Mouse (Mus musculus) G1E (cell line): Measurements from ENCODE around the gene Dscam. TPM values are rescaled to one million over a fixed set of nuclear protein-coding genes. Genes with fewer than 3 reads are reported as not detected.

ENCODE experiments used
- ATAC-seq: 2 replicates; pipeline ENCODE4 v1.8.0; 2016; ENCODE audit warnings: mild to moderate bottlenecking; ENCODE audit not compliant: insufficient number of reproducible peaks, poor library complexity, low FRiP score, severe bottlenecking; ENCODE audit errors: extremely low read depth
- DNase-seq: peaks from one replicate; pipeline ENCODE4 v3.0.0; 2012; ENCODE audit warnings: low spot score
- H3K27me3 ChIP-seq: 2 replicates; pipeline ENCODE4 v1.6.1; 2012; ENCODE audit warnings: mild to moderate bottlenecking, low read length, inconsistent platforms; ENCODE audit not compliant: insufficient read depth
- H3K36me3 ChIP-seq: replicated peaks from 2 replicates; pipeline ENCODE3; 2012; ENCODE audit warnings: mild to moderate bottlenecking, inconsistent platforms
- H3K4me1 ChIP-seq: 2 replicates; pipeline ENCODE4 v1.6.1; 2012; ENCODE audit warnings: low read depth, low read length, inconsistent platforms, mixed read lengths; ENCODE audit not compliant: insufficient read depth
- H3K4me3 ChIP-seq: 2 replicates; pipeline ENCODE4 v1.5.1; 2012; ENCODE audit warnings: low read depth, mild to moderate bottlenecking, inconsistent platforms, low read length, moderate library complexity, mixed read lengths
- H3K9me3 ChIP-seq: replicated peaks from 2 replicates; pipeline ENCODE4 v1.6.1; 2012; ENCODE audit warnings: inconsistent platforms
- CTCF ChIP-seq: IDR thresholded peaks from 2 replicates; pipeline ENCODE4 v1.5.1; 2012; ENCODE audit warnings: low read depth, low read length, inconsistent platforms, mixed read lengths
- GATA1 ChIP-seq: IDR thresholded peaks from 2 replicates; pipeline ENCODE4 v1.6.1; 2012; ENCODE audit warnings: borderline replicate concordance, low read length, inconsistent platforms, mixed read lengths
- GATA2 ChIP-seq: IDR thresholded peaks from 2 replicates; pipeline ENCODE4 v1.6.1; 2012; ENCODE audit warnings: low read depth, low read length, inconsistent platforms, borderline replicate concordance
- POLR2AphosphoS5 ChIP-seq: IDR thresholded peaks from 2 replicates; pipeline ENCODE4 v1.6.1; 2012; ENCODE audit warnings: low read depth, low read length, inconsistent platforms; ENCODE audit not compliant: insufficient replicate concordance
- TAL1 ChIP-seq: conservative IDR thresholded peaks from 2 replicates; pipeline ENCODE4 v1.6.1; 2012; ENCODE audit warnings: low read depth, low read length, inconsistent platforms, mixed read lengths
- polyA plus RNA-seq: library from polyadenylated mRNA; stranded (reverse); fragments of >175 nt; gene quantifications from 2 replicates; pipeline ENCODE4 v1.2.3, GENCODE M21; 2012
- total RNA-seq, 2 experiments: library from RNA; stranded (forward) in 1 of 2; stranded (reverse) in 1 of 2; fragments of 200-1000 nt in 1 of 2; fragments of >200 nt in 1 of 2; fragmentation: Nextera tagmentation in 1 of 2; gene quantifications; 2 replicates each; pipeline ENCODE4 v1.2.3; 2014 to 2017

Gene Dscam
- total and polyA plus RNA-seq, 3 experiments = under 0.01 TPM; not detected in 2

DNA sequence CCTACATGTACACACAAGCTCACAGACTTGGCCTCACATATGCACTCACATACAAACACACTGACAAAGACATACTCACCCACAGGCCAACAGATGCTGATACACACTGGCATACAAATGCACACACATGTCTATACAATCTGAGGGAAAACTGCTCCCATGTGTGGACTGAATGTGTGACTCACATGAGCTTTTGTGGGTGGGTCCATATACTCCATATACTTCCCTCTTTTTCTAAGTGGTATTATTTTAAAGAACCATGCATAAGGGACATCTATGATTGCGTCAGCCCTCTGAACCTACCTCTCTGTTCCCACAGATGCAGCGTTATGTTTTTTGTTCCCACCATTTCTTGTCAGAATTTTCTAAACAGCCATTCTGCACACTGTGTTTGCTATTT, 453.9 kb downstream of the Dscam start:
- H3K36me3 ChIP-seq = no peaks in the 10 kb centered on the region
- H3K4me1 ChIP-seq = no peaks in the 10 kb centered on the region
- H3K27me3 ChIP-seq = peaks cover 2% of the 10 kb centered on the region; the same call in 1 of the 2 replicates
- no peak for DNase-seq
- TF ChIP-seq CTCF = no peak
- no peak for TF ChIP-seq POLR2AphosphoS5
- TF ChIP-seq GATA1 = no peak
- TF ChIP-seq TAL1 = no peak
- no peak for TF ChIP-seq GATA2
- ATAC-seq = no peak
- peaks cover 7% of the 10 kb centered on the region for H3K9me3 ChIP-seq
- no peak overlapping the region for H3K4me3 ChIP-seq

DNA sequence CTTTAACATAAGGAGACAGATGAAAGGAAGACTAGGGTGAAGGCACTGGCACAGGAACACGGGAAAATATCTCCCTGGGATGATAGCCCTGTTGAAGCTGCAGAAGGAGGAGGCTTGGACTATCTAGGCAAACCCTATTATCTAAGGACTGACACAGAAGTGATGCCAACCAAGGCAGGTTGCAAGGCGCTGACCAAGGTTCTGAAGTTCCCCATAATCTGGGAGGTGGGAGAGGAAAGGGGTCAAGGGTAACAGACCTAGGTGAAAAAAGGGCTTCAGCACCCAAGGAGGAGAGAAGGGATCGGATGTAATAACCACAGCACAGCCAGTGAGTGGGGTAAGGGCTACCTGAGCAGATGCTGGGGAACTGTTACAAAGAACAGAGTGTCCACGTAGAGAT, 458.6 kb downstream of the Dscam start:
- Histone ChIP-seq H3K36me3 (no peaks in the 10 kb centered on the region), H3K4me1 (no peaks in the 10 kb centered on the region), H3K4me3 (no peak overlapping the region), H3K9me3 (peaks cover 8% of the 10 kb centered on the region), H3K27me3 (no peaks in the 10 kb centered on the region)
- no peak for ATAC-seq
- DNase-seq = no peak
- no peak for TF ChIP-seq GATA1

GRCm38 (mm10) chr16:96700551-96700950, 470.0 kb downstream of the Dscam start:
- Histone ChIP-seq H3K4me1 (no peaks in the 10 kb centered on the region), H3K36me3 (no peaks in the 10 kb centered on the region), H3K4me3 (no peak overlapping the region), H3K27me3 (no peaks in the 10 kb centered on the region), H3K9me3 (peaks cover 5% of the 10 kb centered on the region; the same call in 1 of the 2 replicates)
- no peak for TF ChIP-seq POLR2AphosphoS5
- TF ChIP-seq GATA2 = no peak
- DNase-seq (no peak), ATAC-seq (no peak)

DNA sequence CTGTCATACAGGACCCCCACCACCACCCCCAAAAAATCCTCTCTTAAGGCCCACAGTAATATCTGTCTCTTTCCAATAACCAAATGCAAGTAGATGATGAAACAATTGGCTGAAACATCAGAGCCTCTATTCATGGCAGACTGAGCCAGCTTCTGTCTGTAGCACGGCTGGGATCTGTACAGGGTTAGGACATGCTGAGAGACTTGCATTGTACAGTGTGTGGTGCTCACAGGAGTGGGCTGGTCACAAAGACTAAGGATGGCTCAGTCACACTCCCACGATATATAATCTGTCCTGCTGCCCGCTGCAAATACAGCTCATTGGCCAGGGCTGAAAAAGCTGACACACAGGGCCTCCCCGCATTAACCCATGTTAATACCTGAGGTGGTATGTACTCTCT, 474.7 kb downstream of the Dscam start:
- ATAC-seq = no peak
- TF ChIP-seq GATA1 (no peak), POLR2AphosphoS5 (no peak), CTCF (no peak), TAL1 (no peak), GATA2 (no peak)
- no peaks in the 10 kb centered on the region for H3K4me1 ChIP-seq
- no peak for DNase-seq
- H3K27me3 ChIP-seq = no peaks in the 10 kb centered on the region
- no peak overlapping the region for H3K4me3 ChIP-seq
- peaks cover 13% of the 10 kb centered on the region for H3K9me3 ChIP-seq
- H3K36me3 ChIP-seq = no peaks in the 10 kb centered on the region

DNA sequence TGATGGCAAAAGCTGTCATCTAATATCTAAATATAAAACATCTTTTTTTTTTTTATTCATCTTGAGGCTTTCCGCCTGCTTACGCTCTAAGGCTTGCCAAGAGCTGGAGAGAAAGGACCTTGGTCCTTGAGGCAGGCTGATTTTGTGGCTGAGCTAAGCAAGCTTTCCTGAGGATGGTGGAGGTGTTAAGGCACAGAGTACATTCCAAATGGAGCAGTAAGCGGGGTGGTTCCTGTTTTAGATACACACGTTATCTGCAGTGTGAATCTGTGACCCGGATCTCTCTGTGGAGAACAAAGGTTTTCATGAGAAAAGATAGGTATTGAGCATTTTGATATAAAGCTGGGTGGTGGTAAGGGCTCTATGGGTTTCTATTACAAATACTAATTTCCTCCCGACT, 479.0 kb downstream of the Dscam start:
- DNase-seq (no peak), ATAC-seq (no peak)
- Histone ChIP-seq H3K9me3 (peaks cover 10% of the 10 kb centered on the region), H3K4me3 (no peak overlapping the region), H3K36me3 (no peaks in the 10 kb centered on the region), H3K4me1 (no peaks in the 10 kb centered on the region), H3K27me3 (no peaks in the 10 kb centered on the region)
- TF ChIP-seq POLR2AphosphoS5 = no peak
- no peak for TF ChIP-seq CTCF
- no peak for TF ChIP-seq GATA2
- no peak for TF ChIP-seq TAL1
- TF ChIP-seq GATA1 = no peak

GRCm38 (mm10) chr16:96690052-96690451, 480.5 kb downstream of the Dscam start:
- no peaks in the 10 kb centered on the region for H3K27me3 ChIP-seq
- peaks cover 15% of the 10 kb centered on the region for H3K9me3 ChIP-seq
- H3K36me3 ChIP-seq = no peaks in the 10 kb centered on the region
- ATAC-seq (no peak), DNase-seq (no peak)
- TF ChIP-seq GATA2 = no peak
- no peak for TF ChIP-seq POLR2AphosphoS5
- TF ChIP-seq TAL1 = no peak
- TF ChIP-seq CTCF = no peak
- no peak for TF ChIP-seq GATA1
- no peaks in the 10 kb centered on the region for H3K4me1 ChIP-seq
- H3K4me3 ChIP-seq = no peak overlapping the region

GRCm38 (mm10) chr16:96689419-96689818, 481.1 kb downstream of the Dscam start:
- H3K4me1 ChIP-seq = no peaks in the 10 kb centered on the region
- no peak overlapping the region for H3K4me3 ChIP-seq
- no peak for ATAC-seq
- peaks cover 16% of the 10 kb centered on the region for H3K9me3 ChIP-seq
- no peak for TF ChIP-seq GATA1
- DNase-seq = no peak
- no peaks in the 10 kb centered on the region for H3K27me3 ChIP-seq
- no peaks in the 10 kb centered on the region for H3K36me3 ChIP-seq
